Mouse (Mus musculus): ENCODE measurements around the gene Zmat1. TPM values are rescaled to one million over a fixed set of nuclear protein-coding genes. Genes with fewer than 3 reads are reported as not detected.
"Not testable (repeated sequence)": the region's sequence is repeated elsewhere in the genome, so short reads cannot be mapped to it uniquely, and the experiment has no call there.

The Zmat1 gene
- 6.5 TPM in 2 replicates for polyA plus RNA-seq (2015; fragmentation: Nextera tagmentation; extraction: Ambion mirVana)

DNA sequence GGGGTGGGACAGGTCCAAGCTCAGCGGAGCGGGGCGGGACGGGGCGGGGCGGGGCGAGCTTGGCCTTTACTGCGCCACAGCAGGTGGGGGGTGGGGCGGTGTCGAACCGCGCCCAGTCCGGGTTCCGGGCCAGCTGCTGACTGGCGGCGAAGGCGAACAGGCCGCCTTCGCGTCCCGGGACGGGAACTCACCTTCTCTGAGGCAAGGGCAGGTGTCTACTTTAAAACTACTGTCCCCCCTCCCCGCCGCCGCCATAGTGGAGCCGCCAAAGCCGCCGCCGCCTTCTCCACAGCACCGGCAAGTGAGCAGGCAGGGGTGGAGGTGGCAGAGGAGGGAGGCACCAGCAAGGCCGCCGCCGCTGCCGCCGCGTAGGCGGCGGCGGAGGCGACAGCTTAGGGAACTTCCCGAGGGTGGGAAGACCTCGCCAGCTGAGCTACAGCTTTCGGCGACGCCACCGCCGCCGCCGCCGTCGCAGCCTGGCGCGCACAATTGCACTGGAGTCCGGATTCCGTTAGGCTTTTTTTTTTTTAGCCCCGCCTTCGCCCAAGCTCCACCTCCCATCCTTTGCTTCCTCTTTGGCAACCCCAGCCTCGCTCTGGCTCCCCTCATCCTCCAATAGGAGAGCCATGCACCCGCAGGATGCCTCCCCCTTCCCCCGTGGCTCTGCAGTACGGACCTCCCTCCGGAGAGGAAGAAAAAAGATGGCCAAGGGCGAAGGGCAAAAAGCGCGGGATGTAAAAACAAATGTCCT, at the start of gene Zmat1:
Gene Zmat1, minus strand, starts transcription at position 490 of the 751 bp plus-strand sequence.
- Histone ChIP-seq H3K9ac (ENCODE audit: low read length) (peak within 1 kb of the TSS; percentile 81), H3K4me2 (ENCODE audit: low read depth, low read length) (peak within 1 kb of the TSS; percentile 59), H3K27ac (ENCODE audit: low read length) (peak within 1 kb of the TSS; percentile 92), H3K4me1 (replicated peaks; ENCODE audit: control insufficient read depth, insufficient read depth, low read length) (no peaks in the 10 kb centered on the region), H3K36me3 (ENCODE audit: control insufficient read depth, insufficient read depth, low read length) (no peaks in the 10 kb centered on the region), H3K9me3 (ENCODE audit: control insufficient read depth, low read length) (no peaks in the 10 kb centered on the region), H3K4me3 (ENCODE audit: low read length) (peak within 1 kb of the TSS; percentile 65), H3K27me3 (ENCODE audit: control insufficient read depth, insufficient read depth, low read depth, low read length) (no peaks in the 10 kb centered on the region)
- ATAC-seq (ENCODE audit: low read depth) = peak; percentile 99
- 10% methylated on average over 40 of the region's 65 CpGs for WGBS

DNA sequence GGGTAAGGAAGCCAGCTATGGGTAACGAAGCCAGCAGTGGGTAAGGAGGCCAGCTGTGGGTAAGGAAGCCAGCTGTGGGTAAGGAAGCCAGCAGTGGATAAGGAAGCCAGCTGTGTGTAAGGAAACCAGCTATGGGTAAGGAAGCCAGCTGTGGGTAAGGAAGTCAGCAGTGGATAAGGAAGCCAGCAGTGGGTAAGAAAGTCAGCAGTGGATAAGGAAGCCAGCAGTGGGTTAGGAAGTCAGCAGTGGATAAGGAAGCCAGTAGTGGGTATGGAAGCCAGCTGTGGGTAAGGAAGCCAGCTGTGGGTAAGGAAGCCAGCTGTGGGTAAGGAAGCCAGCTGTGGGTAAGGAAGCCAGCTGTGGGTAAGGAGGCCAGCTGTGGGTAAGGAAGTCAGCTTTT, 44.9 kb upstream of the Zmat1 start:
- not testable (repeated sequence) for H3K4me3 ChIP-seq (ENCODE audit: low read length); H3K27me3 ChIP-seq (ENCODE audit: control insufficient read depth, insufficient read depth, low read depth, low read length); H3K4me1 ChIP-seq (replicated peaks; ENCODE audit: control insufficient read depth, insufficient read depth, low read length); H3K27ac ChIP-seq (ENCODE audit: low read length); H3K9me3 ChIP-seq (ENCODE audit: control insufficient read depth, low read length); H3K4me2 ChIP-seq (ENCODE audit: low read depth, low read length); H3K36me3 ChIP-seq (ENCODE audit: control insufficient read depth, insufficient read depth, low read length); H3K9ac ChIP-seq (ENCODE audit: low read length); ATAC-seq (ENCODE audit: low read depth)
- WGBS = 71% methylated on average over 1 of the region's 1 CpGs

DNA sequence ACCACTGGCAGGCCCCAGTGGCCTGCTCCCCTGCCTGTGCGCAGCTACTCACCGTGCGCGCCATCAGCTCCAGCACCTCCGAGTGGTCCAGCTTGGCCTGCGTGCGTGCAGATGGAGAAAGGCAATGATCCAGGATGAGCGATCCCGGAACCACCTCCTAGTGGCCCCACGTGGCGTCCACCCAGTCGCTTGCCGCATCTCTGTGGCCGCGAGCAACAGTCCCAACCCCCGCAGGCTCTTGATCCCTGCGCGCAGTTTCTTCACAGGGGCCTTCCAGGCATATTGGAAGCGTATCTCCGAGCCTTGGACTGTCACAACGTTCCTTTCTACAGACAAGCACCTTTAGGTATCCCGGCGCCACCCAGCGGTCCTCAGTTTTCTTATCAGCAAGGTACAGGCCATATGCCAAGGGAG, 27.0 kb upstream of the Zmat1 start:
- no peaks in the 10 kb centered on the region; the same call in 1 of the 2 replicates for H3K9me3 ChIP-seq (ENCODE audit: control insufficient read depth, low read length)
- WGBS = 17% methylated on average over 23 of the region's 24 CpGs
- no peak overlapping the region for H3K27ac ChIP-seq (ENCODE audit: low read length)
- no peak overlapping the region for H3K9ac ChIP-seq (ENCODE audit: low read length)
- no peaks in the 10 kb centered on the region for H3K4me1 ChIP-seq (replicated peaks; ENCODE audit: control insufficient read depth, insufficient read depth, low read length)
- H3K36me3 ChIP-seq (ENCODE audit: control insufficient read depth, insufficient read depth, low read length) = no peaks in the 10 kb centered on the region
- no peak for ATAC-seq (ENCODE audit: low read depth)
- H3K4me3 ChIP-seq (ENCODE audit: low read length) = peak overlapping the region; percentile 26
- H3K27me3 ChIP-seq (ENCODE audit: control insufficient read depth, insufficient read depth, low read depth, low read length) = peaks cover 4% of the 10 kb centered on the region; the same call in 1 of the 2 replicates
- H3K4me2 ChIP-seq (ENCODE audit: low read depth, low read length) = peak overlapping the region; percentile 48

DNA sequence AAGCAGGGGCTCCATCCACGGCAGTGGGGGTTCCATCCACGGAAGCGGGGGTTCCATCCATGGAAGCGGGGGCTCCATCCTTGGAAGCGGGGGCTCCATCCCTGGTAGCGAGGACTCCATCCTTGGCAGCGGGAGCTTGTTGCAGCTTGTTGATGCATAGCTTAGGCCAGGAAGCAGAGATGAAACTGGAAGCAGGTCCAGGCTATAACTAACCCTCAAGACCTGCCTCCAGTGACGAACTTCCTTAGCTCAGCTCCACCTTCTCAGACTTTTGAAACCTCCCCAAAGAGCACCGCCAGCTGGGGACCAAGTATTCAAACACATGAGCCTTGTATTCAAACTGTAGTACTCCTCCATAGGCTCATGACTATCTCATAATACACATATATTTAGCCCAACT, 16.1 kb upstream of the Zmat1 start:
- H3K27ac ChIP-seq (ENCODE audit: low read length) = no peak overlapping the region
- no peak for ATAC-seq (ENCODE audit: low read depth)
- WGBS = 76% methylated on average over 9 of the region's 9 CpGs

DNA sequence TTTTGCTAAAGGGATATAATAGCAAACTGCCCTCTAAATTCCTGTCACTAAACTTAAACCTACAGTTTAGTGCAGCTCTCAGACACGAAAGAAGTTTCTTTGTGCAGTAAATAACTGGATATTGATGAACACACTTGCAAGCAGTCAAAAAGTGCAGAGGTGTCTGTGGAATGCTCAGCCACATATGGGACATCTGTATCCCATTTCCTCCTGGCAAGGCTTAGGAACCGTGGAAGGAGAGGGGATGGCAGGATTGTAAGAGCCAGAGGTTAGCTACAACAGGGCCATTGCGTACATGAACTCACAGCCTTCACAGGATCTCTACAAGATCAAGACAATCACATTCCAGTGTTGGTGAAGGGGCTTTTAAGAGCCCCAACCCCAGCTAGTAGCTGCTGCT, 2.4 kb upstream of the Zmat1 start:
- no peak overlapping the region for H3K4me2 ChIP-seq (ENCODE audit: low read depth, low read length)
- no peak for ATAC-seq (ENCODE audit: low read depth)
- no peaks in the 10 kb centered on the region for H3K27me3 ChIP-seq (ENCODE audit: control insufficient read depth, insufficient read depth, low read depth, low read length)
- H3K9me3 ChIP-seq (ENCODE audit: control insufficient read depth, low read length) = no peaks in the 10 kb centered on the region
- H3K4me3 ChIP-seq (ENCODE audit: low read length) = no peak overlapping the region
- no peaks in the 10 kb centered on the region for H3K36me3 ChIP-seq (ENCODE audit: control insufficient read depth, insufficient read depth, low read length)
- no peak overlapping the region for H3K9ac ChIP-seq (ENCODE audit: low read length)
- H3K27ac ChIP-seq (ENCODE audit: low read length) = no peak overlapping the region
- no peaks in the 10 kb centered on the region for H3K4me1 ChIP-seq (replicated peaks; ENCODE audit: control insufficient read depth, insufficient read depth, low read length)
- 36% methylated on average over 3 of the region's 3 CpGs for WGBS

More for the DNA sequence above, 16.1 kb upstream of the Zmat1 start:
- Histone ChIP-seq H3K27me3 (ENCODE audit: control insufficient read depth, insufficient read depth, low read depth, low read length) (no peaks in the 10 kb centered on the region; the same call in none of the 2 replicates), H3K9ac (ENCODE audit: low read length) (no peak overlapping the region), H3K36me3 (ENCODE audit: control insufficient read depth, insufficient read depth, low read length) (no peaks in the 10 kb centered on the region), H3K4me1 (replicated peaks; ENCODE audit: control insufficient read depth, insufficient read depth, low read length) (no peaks in the 10 kb centered on the region), H3K9me3 (ENCODE audit: control insufficient read depth, low read length) (no peaks in the 10 kb centered on the region), H3K4me2 (ENCODE audit: low read depth, low read length) (no peak overlapping the region), H3K4me3 (ENCODE audit: low read length) (no peak overlapping the region)

DNA sequence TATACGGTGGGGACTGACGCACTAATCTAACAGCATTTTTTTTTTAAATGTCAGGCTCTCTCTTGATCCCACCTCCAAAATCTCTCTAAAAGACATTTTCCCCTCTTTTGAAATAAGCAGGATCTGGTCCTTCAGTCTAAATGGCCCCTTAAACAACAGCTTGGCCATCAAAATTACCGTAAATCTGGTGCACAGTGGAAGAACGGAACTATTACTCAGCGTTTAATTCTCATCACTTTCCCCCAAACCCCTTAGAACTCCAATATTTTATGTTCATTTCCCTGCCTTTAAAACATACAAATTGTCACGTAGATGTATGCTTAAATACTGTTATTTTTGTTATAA, 434 bp upstream of the Zmat1 start:
- H3K27ac ChIP-seq (ENCODE audit: low read length) = peak overlapping the region; percentile 41; the same call in 1 of the 2 replicates
- peak overlapping the region; percentile 54 for H3K9ac ChIP-seq (ENCODE audit: low read length)
- 25% methylated on average over 6 of the region's 6 CpGs for WGBS

DNA sequence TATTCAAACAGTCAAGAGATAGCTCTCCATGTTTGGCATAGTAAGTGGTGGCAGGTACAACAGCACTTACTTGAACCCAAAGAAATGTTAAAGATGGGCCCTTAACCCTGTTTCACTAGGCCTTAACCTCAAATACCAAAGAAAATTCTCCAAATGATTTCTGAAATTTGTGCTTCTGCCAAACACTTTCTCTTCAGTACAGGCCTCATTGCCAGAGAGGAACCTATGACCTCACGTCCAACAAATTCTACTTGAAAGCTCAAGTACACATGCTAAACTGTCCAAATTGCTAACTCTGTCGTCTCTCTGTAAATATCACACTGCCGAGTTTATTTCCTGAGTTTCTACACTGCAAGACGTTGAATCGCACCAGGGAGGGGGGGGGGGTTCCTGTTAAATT, 988 bp downstream of the Zmat1 start:
- Histone ChIP-seq H3K36me3 (ENCODE audit: control insufficient read depth, insufficient read depth, low read length) (no peaks in the 10 kb centered on the region), H3K9me3 (ENCODE audit: control insufficient read depth, low read length) (no peaks in the 10 kb centered on the region), H3K4me3 (ENCODE audit: low read length) (peak overlapping the region; percentile 65), H3K4me1 (replicated peaks; ENCODE audit: control insufficient read depth, insufficient read depth, low read length) (no peaks in the 10 kb centered on the region), H3K27me3 (ENCODE audit: control insufficient read depth, insufficient read depth, low read depth, low read length) (no peaks in the 10 kb centered on the region), H3K9ac (ENCODE audit: low read length) (no peak overlapping the region), H3K27ac (ENCODE audit: low read length) (peak overlapping the region; percentile 92), H3K4me2 (ENCODE audit: low read depth, low read length) (peak overlapping the region; percentile 59)
- 10% methylated on average over 5 of the region's 5 CpGs for WGBS
- peak; percentile 47 for ATAC-seq (ENCODE audit: low read depth)

More for the DNA sequence above, 434 bp upstream of the Zmat1 start:
- no peaks in the 10 kb centered on the region for H3K27me3 ChIP-seq (ENCODE audit: control insufficient read depth, insufficient read depth, low read depth, low read length)
- no peaks in the 10 kb centered on the region for H3K4me1 ChIP-seq (replicated peaks; ENCODE audit: control insufficient read depth, insufficient read depth, low read length)
- peak overlapping the region; percentile 65 for H3K4me3 ChIP-seq (ENCODE audit: low read length)
- no peaks in the 10 kb centered on the region for H3K9me3 ChIP-seq (ENCODE audit: control insufficient read depth, low read length)
- no peak; the same call in 1 of the 2 replicates for ATAC-seq (ENCODE audit: low read depth)
- peak overlapping the region; percentile 51 for H3K4me2 ChIP-seq (ENCODE audit: low read depth, low read length)
- H3K36me3 ChIP-seq (ENCODE audit: control insufficient read depth, insufficient read depth, low read length) = no peaks in the 10 kb centered on the region

DNA sequence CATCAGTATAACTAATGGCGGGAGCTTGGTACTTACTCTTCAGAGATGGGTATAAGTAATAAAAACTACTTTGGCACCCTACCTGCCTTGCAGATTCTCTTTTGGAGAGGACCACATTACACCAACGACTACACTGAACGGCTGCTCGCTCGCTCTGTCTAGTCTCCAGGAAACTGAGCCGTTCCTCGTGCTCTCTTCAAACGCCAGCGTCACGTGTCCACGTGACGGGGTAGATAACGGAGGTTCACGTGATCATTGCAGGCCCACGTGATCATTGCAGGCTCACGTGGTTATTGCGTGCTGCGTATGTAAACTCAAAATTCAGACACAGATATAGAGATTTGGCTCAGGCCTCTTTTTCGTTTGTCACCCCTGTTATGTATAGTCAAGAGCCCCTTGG, 44.5 kb downstream of the Zmat1 start, which contains the start of gene Nxf2:
Gene Nxf2, minus strand, starts transcription at position 209 of the 400 bp plus-strand sequence.
- Histone ChIP-seq H3K36me3 (ENCODE audit: control insufficient read depth, insufficient read depth, low read length) (no peaks in the 10 kb centered on the region), H3K4me1 (replicated peaks; ENCODE audit: control insufficient read depth, insufficient read depth, low read length) (no peaks in the 10 kb centered on the region), H3K4me3 (ENCODE audit: low read length) (peak within 1 kb of the TSS; percentile 35), H3K27me3 (ENCODE audit: control insufficient read depth, insufficient read depth, low read depth, low read length) (0 out of 2 replicates have a peak, but pooled peaks cover 2% of the 10 kb centered on the region), H3K27ac (ENCODE audit: low read length) (no peak within 1 kb of the TSS), H3K4me2 (ENCODE audit: low read depth, low read length) (peak within 1 kb of the TSS; percentile 58), H3K9me3 (ENCODE audit: control insufficient read depth, low read length) (peaks cover 3% of the 10 kb centered on the region; the same call in 1 of the 2 replicates), H3K9ac (ENCODE audit: low read length) (peak within 1 kb of the TSS; percentile 1; the same call in 1 of the 2 replicates)
- WGBS = 85% methylated on average over 19 of the region's 19 CpGs
- ATAC-seq (ENCODE audit: low read depth) = no peak

DNA sequence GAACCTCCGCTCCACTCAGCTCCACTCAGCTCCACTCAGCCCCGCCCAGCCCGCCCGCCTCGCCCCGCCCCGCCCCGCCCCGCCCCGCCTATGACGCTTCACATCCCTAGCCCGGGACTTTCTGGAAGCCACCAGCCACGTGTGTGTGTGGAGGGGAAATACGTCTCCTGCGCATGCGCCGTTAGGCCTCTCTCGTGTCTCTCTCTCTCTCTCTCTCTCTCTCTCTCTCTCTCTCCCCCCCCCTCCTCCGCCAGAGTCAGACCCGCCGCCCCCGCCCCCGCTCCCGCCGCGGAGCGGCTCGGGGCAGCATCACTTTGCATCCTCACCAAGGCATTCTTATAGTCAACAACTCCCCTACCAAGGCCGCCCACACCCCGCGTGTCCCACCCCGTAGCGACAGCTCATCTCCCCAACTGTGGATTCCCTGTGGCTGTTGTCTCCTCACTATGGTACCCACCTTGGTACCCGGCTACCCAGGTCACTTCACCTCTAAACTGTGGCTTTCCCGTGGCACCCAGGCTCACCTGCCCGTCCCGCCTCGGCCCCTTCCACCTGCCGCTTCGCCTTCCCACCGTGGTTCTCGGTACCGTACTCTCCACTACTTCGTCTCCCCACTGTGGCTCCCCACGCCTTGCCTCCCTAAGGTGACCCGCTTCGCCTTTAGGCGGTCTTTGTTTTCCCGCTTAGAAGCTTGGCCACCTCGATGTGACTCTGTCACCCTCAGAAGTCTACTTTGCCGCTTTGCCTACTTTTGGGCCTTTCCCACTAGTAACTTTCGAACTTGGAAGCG, 45.5 kb downstream of the Zmat1 start:
- 50% methylated on average over 33 of the region's 53 CpGs for WGBS
- no peaks in the 10 kb centered on the region for H3K36me3 ChIP-seq (ENCODE audit: control insufficient read depth, insufficient read depth, low read length)
- H3K27me3 ChIP-seq (ENCODE audit: control insufficient read depth, insufficient read depth, low read depth, low read length) = peaks cover 2% of the 10 kb centered on the region; the same call in 1 of the 2 replicates
- peaks cover 3% of the 10 kb centered on the region; the same call in 1 of the 2 replicates for H3K9me3 ChIP-seq (ENCODE audit: control insufficient read depth, low read length)
- peak overlapping the region; percentile 1; the same call in 1 of the 2 replicates for H3K9ac ChIP-seq (ENCODE audit: low read length)
- H3K27ac ChIP-seq (ENCODE audit: low read length) = no peak overlapping the region
- H3K4me1 ChIP-seq (replicated peaks; ENCODE audit: control insufficient read depth, insufficient read depth, low read length) = no peaks in the 10 kb centered on the region
- peak; percentile 98 for ATAC-seq (ENCODE audit: low read depth)
- peak overlapping the region; percentile 58 for H3K4me2 ChIP-seq (ENCODE audit: low read depth, low read length)
- peak overlapping the region; percentile 35 for H3K4me3 ChIP-seq (ENCODE audit: low read length)

All from lung, embryonic 16.5 days (tissue).